29 mouse cellular contexts compared by ENCODE assay signal in genomic region chr3:39528087-39528486, GRCm38 (mm10).
"Had no signal": no experiment of that assay in that cellular context is flagged by ENCODE, and none has a peak within 500 bp of the region (broad histone marks: within the 10 kb centered on the region; RNA-seq: fewer than 3 reads in every experiment).

No protein-coding gene starts in this region.

- H3K4me1 ChIP-seq: embryonic facial prominence, embryonic 15.5 days; forebrain, embryonic 10.5 days; forebrain, embryonic 12.5 days; forebrain, embryonic 13.5 days; forebrain, embryonic 15.5 days had no signal

- DNase-seq: cerebellum, adult 18-20 months; cerebellum, adult 2 months; cerebellum, adult 8-10 months; cerebellum, adult 9-10 months; cerebellum, adult 9-11 months; cerebellum, postnatal 10 days; cerebellum, postnatal 14 days; cerebellum, postnatal 25 days; cerebellum, postnatal 36 days; embryo, embryonic 11 days; forebrain, postnatal 0 days; gastrocnemius, adult 2 months; gastrocnemius, postnatal 10 days; gastrocnemius, postnatal 25 days; gastrocnemius, postnatal 36 days; heart, adult 11 months; heart, adult 18-20 months; heart, adult 2 months had no signal

- H3K27ac ChIP-seq: embryonic facial prominence, embryonic 10.5 days; embryonic facial prominence, embryonic 12.5 days; embryonic facial prominence, embryonic 13.5 days; embryonic facial prominence, embryonic 15.5 days; forebrain, embryonic 10.5 days; forebrain, embryonic 12.5 days; forebrain, embryonic 13.5 days; forebrain, embryonic 15.5 days; gastrocnemius, adult 2 months; heart, adult 2 months had no signal

- H3K4me2 ChIP-seq: embryonic facial prominence, embryonic 12.5 days; embryonic facial prominence, embryonic 13.5 days; embryonic facial prominence, embryonic 15.5 days; forebrain, embryonic 12.5 days; forebrain, embryonic 13.5 days; forebrain, embryonic 15.5 days had no signal

- H3K9me3 ChIP-seq: embryonic facial prominence, embryonic 10.5 days; embryonic facial prominence, embryonic 12.5 days; embryonic facial prominence, embryonic 13.5 days; embryonic facial prominence, embryonic 15.5 days; forebrain, embryonic 10.5 days; forebrain, embryonic 12.5 days; forebrain, embryonic 13.5 days; forebrain, embryonic 15.5 days had no signal

- H3K9ac ChIP-seq: embryonic facial prominence, embryonic 12.5 days; embryonic facial prominence, embryonic 13.5 days; embryonic facial prominence, embryonic 15.5 days; forebrain, embryonic 12.5 days; forebrain, embryonic 13.5 days; forebrain, embryonic 15.5 days; forebrain, postnatal 0 days had no signal

- H3K36me3 ChIP-seq: embryonic facial prominence, embryonic 10.5 days; embryonic facial prominence, embryonic 12.5 days; embryonic facial prominence, embryonic 13.5 days; embryonic facial prominence, embryonic 15.5 days; forebrain, embryonic 10.5 days; forebrain, embryonic 12.5 days; forebrain, embryonic 15.5 days had no signal

- H3K4me3 ChIP-seq: embryonic facial prominence, embryonic 10.5 days; embryonic facial prominence, embryonic 12.5 days; embryonic facial prominence, embryonic 13.5 days; embryonic facial prominence, embryonic 15.5 days; erythroblast, embryonic 14.5 days; forebrain, embryonic 10.5 days; forebrain, embryonic 12.5 days; forebrain, embryonic 13.5 days; forebrain, embryonic 15.5 days; gastrocnemius, adult 2 months; heart, adult 2 months had no signal

- ATAC-seq: forebrain, embryonic 13.5 days; forebrain, embryonic 14.5 days; forebrain, embryonic 15.5 days; forebrain, embryonic 16.5 days; forebrain, postnatal 0 days had no signal

- H3K27me3 ChIP-seq: embryonic facial prominence, embryonic 12.5 days; embryonic facial prominence, embryonic 13.5 days; embryonic facial prominence, embryonic 15.5 days; forebrain, embryonic 12.5 days; forebrain, embryonic 13.5 days; forebrain, embryonic 15.5 days had no signal
